Mouse (Mus musculus) gastrocnemius, adult 8-10 months (tissue): ENCODE measurements around the gene Nags. TPM values are rescaled to one million over a fixed set of nuclear protein-coding genes. Genes with fewer than 3 reads are reported as not detected.
"Not testable (repeated sequence)": the region's sequence is repeated elsewhere in the genome, so short reads cannot be mapped to it uniquely, and the experiment has no call there.

Experiments used
- DNase-seq, 2 experiments: peaks; one replicate each; pipeline ENCODE4 v3.0.0; 2022; ENCODE audit warnings: low spot score in 2 of 2
- total RNA-seq, 4 experiments: library from RNA; stranded (reverse); gene quantifications; 2 replicates each; pipeline ENCODE4 v1.2.4; 2022

Nags gene
- total RNA-seq, 4 experiments from 2014 or later: not detected

DNA sequence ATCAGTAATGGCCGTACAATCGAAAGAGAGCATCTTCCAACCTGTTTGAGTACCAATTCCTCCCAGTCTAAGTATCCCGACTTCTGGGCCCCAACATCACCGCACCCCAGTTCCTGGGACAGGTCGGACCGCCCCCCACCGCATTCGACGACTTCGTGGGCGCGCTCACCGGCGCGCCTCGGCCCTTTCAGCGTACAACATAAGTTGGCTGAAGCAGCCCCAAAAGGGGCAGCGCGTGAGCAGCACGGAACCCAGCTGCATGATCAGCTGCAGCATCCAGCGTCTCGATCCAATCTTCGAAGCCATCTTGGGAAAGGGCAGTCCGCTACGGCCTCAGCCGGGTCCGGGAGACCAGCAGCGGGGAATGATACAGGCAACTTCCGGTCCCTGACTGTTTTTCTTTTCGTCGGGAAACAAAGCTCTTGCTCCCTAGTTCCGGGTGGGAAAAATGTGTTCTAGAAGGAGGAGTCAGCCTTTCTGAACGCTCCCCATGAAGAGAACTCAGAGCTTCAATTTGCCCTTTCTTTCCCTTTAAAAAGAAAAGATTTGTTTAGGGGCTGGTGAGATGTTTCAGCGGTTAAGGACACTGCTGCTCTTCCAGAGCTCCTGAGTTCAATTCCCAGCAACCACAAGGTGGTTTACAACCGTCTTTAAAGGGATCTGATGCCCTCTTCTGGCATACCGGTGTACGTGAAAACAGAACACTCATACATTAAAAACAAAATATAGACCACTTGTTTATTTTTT lies 10.9 kb downstream of the Nags start, which contains the start of gene Tmem101:
TSS of gene Tmem101 (minus strand) at position 366 of the 747 bp plus-strand sequence.
- peak; percentile 83 to 88 for DNase-seq

- DNase-seq: no peak
Measured at GRCm38 (mm10) chr11:102156786-102157089, 11.4 kb downstream of the Nags start.

DNA sequence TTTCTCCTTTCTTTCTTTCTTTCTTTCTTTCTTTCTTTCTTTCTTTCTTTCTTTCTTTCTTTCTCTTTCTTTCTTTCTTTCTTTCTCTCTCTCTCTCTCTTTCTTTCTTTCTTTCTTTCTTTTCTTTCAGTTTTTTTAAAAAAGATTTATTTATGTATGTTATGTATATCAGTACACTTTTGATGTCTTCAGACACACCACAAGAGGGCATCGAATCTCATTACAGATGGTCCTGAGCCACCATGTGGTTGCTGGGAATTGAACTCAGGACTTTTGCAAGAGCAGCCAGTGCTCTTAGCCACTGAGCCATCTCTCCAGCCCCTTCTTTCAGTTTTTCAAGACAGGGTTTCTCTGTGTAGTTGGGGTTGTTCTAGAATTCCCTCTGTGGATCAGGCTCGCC lies 12.7 kb downstream of the Nags start:
- DNase-seq: not testable (repeated sequence)

- peak in 1 of 2 experiments; percentile 32 for DNase-seq
Measured at GRCm38 (mm10) chr11:102159781-102160180, 14.5 kb downstream of the Nags start.

GRCm38 (mm10) chr11:102165971-102166722 lies 20.8 kb downstream of the Nags start:
- DNase-seq: peak; percentile 24 to 27

- DNase-seq: no peak
Measured at GRCm38 (mm10) chr11:102167539-102167938, 22.2 kb downstream of the Nags start.

DNA sequence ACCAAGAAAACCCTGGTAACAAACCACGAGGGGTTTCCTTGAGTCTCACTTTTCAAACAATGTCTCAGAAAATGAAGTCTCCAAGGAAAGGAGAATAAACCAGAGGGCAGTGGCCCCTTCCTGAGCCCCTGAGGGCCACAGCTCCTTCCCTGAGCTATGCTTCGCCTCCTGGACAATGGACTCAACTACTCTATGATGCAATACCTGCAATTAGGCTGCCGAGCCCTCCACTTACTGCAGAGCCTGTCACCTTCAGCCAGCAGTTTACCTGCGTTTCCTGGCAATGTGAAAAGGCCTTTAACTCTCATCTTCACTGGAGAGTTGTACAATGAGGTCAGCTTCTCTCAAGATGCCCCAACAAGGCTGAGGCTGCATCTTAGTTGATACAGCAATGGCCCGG lies 23.4 kb downstream of the Nags start:
- DNase-seq: no peak

GRCm38 (mm10) chr11:102179836-102180235 lies 34.5 kb downstream of the Nags start:
- DNase-seq: no peak

DNA sequence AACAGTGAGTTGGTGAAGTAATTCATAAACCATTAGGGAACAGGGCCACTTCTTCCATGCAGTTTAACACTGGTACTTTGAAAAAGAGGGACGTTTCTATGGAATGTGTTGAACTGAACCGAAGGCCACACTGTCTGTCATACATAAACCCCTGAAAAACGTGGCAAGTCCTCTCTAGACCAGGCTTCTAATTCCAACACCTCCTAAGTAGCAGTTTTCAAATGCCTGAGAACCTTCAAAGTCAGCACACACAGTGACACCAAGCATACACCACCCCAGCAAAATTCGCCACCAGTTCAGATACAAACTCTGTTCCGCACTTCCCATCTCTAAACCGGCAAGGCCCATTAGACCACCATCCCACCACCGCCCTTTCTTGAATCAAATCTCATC lies 38.9 kb downstream of the Nags start:
- DNase-seq: no peak

- peak; percentile 90 to 91 for DNase-seq
Measured at GRCm38 (mm10) chr11:102184646-102185495, 39.6 kb downstream of the Nags start, which contains the start of gene Lsm12. TSS of gene Lsm12 (minus strand) at chr11:102185296.

DNA sequence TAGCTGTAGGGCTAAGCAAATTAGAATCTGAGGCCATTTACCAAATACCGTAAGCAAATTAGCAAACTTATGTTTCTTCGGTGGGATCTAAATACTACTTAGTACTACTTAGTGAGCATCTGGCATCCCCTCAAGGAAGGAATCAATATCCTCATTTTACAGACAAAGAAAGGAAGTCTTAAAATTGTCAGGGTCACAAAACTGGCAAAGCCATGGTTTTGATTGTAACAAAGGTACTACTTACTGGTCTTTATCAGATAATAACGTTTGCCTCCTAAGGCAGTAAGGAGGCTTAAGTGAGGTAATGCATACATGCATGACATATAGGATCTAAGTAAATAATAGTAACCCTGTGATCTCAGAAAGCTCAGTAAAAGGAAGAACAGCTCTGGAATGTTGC lies 40.4 kb downstream of the Nags start:
- no peak for DNase-seq

- DNase-seq: no peak
Measured at GRCm38 (mm10) chr11:102186235-102186634, 40.9 kb downstream of the Nags start.

GRCm38 (mm10) chr11:102188980-102189379 lies 43.7 kb downstream of the Nags start:
- no peak for DNase-seq

- DNase-seq: peak; percentile 85 to 90
Measured at GRCm38 (mm10) chr11:102189461-102190436, 44.4 kb downstream of the Nags start, which contains the start of gene G6pc3. TSS of gene G6pc3 (plus strand) at chr11:102189620.

DNA sequence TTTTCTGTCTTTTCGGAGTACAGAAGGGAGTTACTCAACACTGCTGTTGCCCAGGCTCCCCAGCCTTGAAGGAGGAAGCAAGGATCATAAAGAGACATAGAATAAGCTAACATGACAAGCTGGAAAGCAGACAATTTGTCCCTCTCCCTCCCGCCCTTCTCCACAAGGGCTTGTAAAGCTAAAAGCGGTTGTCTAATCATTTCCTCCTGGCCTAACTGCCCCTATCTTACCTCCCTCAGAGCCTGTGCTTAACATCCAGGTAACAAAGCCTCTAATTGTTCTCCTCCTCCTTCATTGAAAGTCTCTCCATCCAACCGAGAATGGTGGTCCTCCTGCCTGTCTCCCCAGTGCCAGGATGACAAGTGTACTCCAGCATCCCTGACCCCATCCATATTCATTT lies 45.5 kb downstream of the Nags start:
- no peak for DNase-seq

GRCm38 (mm10) chr11:102193657-102194440 lies 48.5 kb downstream of the Nags start:
- DNase-seq: no peak

DNA sequence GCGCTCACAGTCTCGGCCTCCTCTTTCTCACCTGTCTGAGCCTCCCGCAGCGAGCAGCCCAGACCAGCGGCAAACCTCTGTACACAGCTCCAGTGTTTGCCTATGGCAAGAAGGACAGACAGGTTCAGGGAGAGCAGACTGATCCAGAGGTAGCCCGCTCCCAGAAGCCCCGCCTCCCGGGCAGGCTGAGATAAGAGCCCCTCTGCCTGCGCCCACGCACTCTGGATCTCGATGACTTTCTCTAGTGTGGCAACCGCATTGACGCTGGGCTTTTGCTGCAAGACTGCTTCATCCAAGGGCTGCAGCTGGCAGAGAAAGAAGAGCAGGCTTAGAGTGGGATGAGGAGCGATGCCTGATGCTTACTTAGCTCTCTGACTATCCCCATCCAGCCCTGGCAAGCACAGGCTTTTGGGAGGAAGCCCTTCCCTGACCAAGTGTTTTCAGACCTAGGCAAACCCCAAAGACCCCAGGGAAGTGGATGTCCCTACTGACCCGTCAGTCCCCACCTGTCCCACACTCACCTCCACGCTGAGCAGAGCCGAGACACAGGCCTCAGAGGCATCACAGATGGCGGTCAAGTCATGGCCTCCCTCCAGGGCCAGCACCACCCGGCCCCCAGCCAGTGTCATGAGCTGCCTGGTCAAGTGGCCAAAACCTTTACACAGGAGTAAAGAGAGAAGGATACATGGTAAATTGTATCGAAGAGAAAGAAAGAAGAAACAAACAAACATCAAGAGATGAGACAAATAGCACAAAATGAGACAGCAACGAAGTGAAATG lies 50.9 kb downstream of the Nags start:
- no peak for DNase-seq

DNA sequence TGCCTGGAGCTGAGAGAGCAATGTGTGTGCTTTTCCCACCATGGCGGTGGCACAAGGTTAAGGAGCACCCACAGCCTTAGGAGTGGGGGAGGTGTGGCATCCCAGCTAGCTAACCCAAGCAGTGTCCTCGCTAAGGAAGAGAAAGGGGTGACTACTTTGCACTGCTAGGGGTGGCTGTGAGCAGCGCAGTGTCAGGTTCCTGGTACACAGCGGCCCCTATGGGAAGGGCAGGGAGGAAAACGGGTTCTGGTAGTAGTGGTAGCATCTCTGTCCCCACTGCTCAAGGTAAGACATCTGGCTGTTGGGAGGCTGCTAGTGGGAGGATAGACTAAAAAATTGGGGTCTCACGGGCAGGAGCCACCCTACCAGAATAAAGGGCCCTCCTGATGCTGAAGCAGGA lies 52.9 kb downstream of the Nags start:
- DNase-seq: no peak
